Mouse (Mus musculus): Measurements from ENCODE around the gene Akap12.
A peak's percentile ranks its signal among the peaks of the same experiment; 100 is the strongest.

Gene Akap12

GRCm38 (mm10) chr10:4266041-4266930 lies at the start of gene Akap12:
Akap12 (plus strand) TSS chr10:4266380.
- peak; percentile 13 to 51 for DNase-seq

- no peak for DNase-seq
These were observed 35.4 kb upstream of the Akap12 start for GRCm38 (mm10) chr10:4230563-4231359.

- DNase-seq = peak; percentile 8 to 28
These were observed 33.1 kb upstream of the Akap12 start for GRCm38 (mm10) chr10:4233102-4233501.

- no peak for DNase-seq
These were observed 26.2 kb upstream of the Akap12 start for GRCm38 (mm10) chr10:4239794-4240574.

GRCm38 (mm10) chr10:4243591-4244300 lies 22.4 kb upstream of the Akap12 start:
- DNase-seq = no peak

GRCm38 (mm10) chr10:4245812-4246211 lies 20.4 kb upstream of the Akap12 start:
- DNase-seq = no peak

GRCm38 (mm10) chr10:4246407-4246806 lies 19.8 kb upstream of the Akap12 start:
- DNase-seq = no peak

- DNase-seq = no peak
These were observed 16.8 kb upstream of the Akap12 start for GRCm38 (mm10) chr10:4249235-4249845.

- DNase-seq = no peak
These were observed 15.5 kb upstream of the Akap12 start for GRCm38 (mm10) chr10:4250681-4251080.

DNA sequence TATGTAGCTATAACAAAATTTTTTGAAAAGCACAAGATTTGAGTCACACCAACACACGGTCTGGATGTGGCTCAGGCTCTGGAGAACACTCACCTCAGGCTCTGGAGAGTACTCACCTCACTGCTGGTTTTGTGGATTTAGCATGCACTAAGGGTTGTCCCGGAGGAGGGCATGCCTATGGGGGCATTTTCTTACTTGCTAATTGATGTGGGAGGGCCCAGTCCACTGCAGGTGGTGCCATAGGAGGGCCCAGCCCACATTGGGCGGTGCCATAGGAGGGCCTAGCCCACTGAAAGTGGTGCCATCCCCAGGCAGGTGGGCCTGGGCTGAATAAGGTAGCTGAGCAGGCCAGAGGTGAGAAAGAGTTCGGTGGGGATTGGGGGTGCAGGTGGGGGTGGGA lies 12.6 kb upstream of the Akap12 start:
- DNase-seq = no peak

- DNase-seq = no peak
These were observed 11.7 kb upstream of the Akap12 start for GRCm38 (mm10) chr10:4254459-4254858.

DNA sequence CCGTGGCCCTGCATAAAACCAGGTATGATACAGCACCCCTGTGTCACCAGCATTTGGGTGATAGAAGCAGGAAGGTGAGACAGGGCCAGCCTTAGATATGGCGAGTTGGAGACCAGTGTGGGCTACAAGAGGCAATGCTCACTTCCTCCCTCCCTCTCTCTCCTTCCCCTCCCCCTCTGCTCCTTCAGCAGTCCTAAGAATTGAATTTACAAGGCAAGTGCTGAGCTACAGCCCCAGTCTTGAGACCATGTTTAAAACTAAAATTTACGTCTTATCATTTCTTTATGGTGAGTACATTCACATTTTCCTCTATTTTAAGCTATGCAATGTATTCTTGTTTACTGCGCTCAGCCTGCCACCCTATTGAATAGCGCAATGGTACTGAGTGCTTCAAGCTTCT lies 5.3 kb upstream of the Akap12 start:
- no peak for DNase-seq

DNA sequence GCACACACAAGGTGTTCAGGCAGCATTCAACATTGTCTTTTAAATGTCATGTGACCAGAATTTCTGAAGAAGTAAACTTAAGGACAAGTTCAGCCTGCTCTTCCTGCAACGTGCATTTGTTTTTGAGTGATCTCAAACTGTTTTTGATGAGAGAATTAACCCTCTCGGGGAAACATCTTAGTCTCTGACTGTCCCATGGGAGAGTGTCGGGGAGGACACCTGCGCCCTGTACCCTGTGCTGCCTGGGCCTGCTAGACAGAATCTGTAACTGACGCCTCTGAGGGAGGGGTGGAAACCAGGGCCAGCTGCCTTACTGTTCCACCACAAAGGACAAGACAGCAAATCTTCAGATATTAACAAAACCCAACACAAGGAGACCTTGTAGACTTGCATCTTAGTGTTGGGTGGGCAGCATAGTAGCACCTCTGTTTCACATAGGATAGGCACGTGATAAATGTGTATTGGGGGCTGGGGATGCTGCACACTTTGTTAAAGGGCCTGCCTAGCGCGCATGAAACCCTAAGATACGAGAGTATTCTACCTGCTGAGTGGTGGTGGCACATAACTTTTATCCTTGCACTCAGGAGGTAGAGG lies 4.7 kb upstream of the Akap12 start:
- DNase-seq = no peak

DNA sequence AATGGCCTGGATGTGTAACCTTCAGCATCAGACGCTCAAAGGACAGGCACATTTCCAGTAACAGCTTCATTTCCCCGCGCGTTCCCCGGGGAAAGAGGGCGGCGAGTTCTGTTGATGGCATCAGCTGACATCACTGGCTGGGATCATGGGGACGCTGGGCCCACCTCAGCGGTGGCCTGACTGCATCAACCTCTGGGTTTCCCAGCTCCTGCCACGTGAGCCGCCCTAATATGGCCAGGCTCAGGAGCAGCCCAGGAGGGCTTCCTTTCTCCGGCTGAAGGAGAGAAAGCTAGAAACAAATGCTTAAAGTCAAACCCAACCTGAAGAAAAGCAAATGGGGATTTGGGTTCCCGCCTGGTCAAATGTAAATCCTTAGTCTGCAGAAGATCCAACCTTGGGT lies 539 bp upstream of the Akap12 start:
- DNase-seq = peak in 1 of 2 experiments; percentile 21

DNA sequence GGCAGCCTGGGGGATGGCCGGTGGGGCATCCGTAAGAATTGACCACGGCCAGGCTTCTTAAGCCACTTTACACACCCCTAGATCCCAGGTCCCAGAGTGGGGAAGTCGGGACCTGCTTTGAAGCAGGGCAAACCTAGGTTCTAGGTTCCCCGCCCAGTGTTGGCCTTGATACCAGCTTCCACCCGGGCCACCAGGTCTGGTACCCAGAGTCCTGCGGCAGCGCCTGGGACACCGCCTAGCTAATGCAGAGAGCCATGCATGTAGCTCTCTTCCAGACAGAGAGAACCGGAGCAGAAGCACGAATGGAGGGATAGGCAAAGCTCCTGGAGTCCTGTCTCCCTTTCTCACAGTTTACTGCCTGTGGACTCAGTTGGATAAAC lies 741 bp downstream of the Akap12 start:
- peak in 1 of 2 experiments; percentile 18 for DNase-seq

DNA sequence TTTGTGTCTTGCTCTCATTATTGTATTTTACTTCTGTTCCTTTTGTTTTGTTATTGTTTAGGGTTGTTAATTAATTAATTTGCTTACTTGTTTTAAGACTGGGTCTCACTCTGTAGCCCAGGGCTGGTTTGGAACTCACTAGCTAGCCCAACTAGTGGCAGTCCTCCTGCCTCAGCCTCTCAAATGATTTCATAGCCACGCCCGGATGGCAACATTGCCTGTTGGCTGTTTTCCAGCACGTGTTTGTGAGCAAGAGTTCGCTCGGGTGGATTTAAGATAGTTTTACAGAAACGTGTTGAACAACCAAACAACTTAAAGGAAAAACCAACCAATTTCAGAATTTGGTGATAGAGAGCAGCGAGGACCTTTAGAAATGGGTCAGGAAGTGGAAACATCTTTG lies 1.3 kb downstream of the Akap12 start:
- no peak for DNase-seq

DNA sequence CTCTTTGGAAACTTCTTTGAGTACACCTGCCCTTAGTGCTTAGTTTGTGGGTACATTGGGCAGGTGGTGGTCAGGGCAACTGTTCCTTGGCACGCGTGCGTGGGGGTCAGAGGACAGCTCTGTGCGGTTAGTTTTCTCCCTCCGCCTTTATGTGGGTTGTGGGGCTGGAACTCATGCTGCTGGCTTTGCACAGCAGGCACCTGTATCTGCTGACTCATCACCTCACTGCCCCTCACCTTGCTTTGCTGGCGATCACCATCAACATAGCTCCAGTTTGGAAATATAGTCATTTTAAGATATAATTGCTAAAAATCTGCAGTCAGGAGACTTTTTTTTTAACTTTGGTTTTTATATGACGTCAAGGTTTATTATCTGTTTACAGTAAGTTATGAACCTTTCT lies 2.0 kb downstream of the Akap12 start:
- no peak for DNase-seq

GRCm38 (mm10) chr10:4275572-4275971 lies 9.4 kb downstream of the Akap12 start:
- no peak for DNase-seq

GRCm38 (mm10) chr10:4276081-4276480 lies 9.9 kb downstream of the Akap12 start:
- DNase-seq = no peak

- peak in 1 of 2 experiments; percentile 12 for DNase-seq
These were observed 11.9 kb downstream of the Akap12 start for GRCm38 (mm10) chr10:4278041-4278440.

DNA sequence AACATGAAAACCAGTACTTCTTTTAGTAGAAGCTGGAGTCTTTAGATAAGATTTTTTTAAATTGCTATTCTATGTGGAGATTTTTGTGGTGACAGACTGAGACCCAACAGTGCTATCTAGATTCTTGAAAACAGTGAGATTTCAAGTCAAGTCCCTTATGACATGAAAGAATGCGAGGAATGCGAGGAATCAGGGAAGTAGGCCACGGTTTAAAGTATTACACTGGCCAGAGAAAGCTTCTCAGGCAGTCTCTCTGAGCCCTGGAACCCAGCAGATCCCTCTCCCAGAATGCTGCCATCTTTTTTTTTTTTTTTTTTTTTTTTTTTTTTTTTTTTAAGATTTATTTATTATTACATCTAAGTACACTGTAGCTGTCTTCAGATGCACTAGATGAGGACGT lies 16.2 kb downstream of the Akap12 start:
- peak; percentile 10 to 31 for DNase-seq

DNA sequence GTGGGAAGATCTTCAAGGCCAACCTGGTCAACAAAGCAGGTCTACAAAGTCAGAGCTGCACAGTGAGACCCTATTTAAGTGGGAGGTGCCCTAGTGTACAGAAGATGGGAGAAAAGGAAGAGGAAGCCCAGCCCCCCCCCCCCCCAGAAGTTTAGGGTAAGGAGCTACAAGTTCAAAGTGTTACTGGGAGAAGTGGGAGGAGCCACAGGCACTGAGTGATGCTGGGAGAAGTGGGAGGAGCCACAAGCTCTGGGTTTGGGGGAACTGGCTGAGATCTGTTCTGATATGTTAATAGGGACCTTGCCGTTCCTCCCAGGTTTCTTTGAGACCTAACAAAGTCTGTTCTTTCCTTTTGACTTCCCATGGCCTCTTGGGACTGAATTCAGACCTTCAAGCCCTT lies 18.6 kb downstream of the Akap12 start:
- DNase-seq = no peak

All from kidney, postnatal 36 days (tissue).